ENCODE assay signal across 17 mouse cellular contexts in the genomic region with DNA sequence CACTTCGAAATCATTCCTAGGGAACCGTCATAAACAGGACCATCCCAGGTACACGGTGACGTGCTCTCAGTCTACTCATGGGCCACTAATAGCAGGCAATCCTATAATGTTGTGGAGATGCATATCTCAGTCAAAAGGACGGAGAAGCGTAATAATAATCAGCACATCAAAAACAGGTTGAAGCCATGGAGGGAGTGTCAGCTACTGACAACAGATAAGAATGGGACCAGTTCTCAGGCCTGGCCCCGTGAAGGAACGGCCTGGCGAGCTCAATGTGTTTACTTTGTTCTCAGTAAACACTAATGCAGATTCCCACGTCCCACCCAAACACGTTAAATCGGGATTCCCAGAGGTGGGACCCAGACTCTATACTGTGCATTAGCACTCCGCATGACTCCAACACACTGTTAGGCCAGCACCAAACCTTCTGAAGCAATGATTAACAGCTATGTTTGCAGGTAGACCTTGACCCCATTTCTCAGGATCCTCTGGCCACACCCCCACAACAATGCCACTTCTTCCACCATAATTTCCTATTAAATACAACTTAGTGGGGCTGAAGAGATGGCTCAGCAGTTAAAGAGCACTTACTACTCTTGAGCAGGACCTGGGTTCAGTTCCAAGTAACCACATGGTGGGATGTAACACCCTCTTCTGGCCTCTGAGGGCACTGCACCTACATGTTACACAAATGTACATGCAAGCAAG. TPM values are rescaled to one million over a fixed set of nuclear protein-coding genes. Genes with fewer than 3 reads are reported as not detected.
DNase-seq lines count a peak whose midpoint lies in the region; ATAC-seq and TF ChIP-seq lines count a peak whose summit lies in the region.
"Had no signal": no experiment of that assay in that cellular context is flagged by ENCODE, and none has a peak within 500 bp of the region (broad histone marks: within the 10 kb centered on the region; RNA-seq: fewer than 3 reads in every experiment).

No protein-coding gene starts in this region.

- 86% methylated on average over 13 of the region's 13 CpGs for WGBS in kidney, embryonic 16.5 days
- WGBS in neural tube, embryonic 13.5 days: 93% methylated on average over 13 of the region's 13 CpGs
- 67% methylated on average over 13 of the region's 13 CpGs for WGBS in liver, postnatal 0 days (ENCODE audit: insufficient replicate concordance)

- no peak for TF ChIP-seq EP300 in liver, postnatal 0 days (IDR thresholded peaks at IDR 0.05; ENCODE audit: low read depth)

- H3K9me3 ChIP-seq in kidney, embryonic 16.5 days (ENCODE audit: low read length): no peaks in the 10 kb centered on the region
- no peaks in the 10 kb centered on the region for H3K9me3 ChIP-seq in neural tube, embryonic 13.5 days
- H3K9me3 ChIP-seq in liver, postnatal 0 days (ENCODE audit: low read length): no peaks in the 10 kb centered on the region
- H3K9me3 ChIP-seq: embryonic facial prominence, embryonic 13.5 days had no signal

- TF ChIP-seq CTCF in liver, postnatal 0 days (IDR thresholded peaks at IDR 0.05; ENCODE audit: low read depth): no peak

- no peak for ATAC-seq in kidney, embryonic 16.5 days (ENCODE audit: low FRiP score, low TSS enrichment)
- 0 out of 2 replicates have a peak, but pooled peaks have one; percentile 32 for ATAC-seq in neural tube, embryonic 13.5 days (ENCODE audit: low read depth)
- ATAC-seq in liver, postnatal 0 days: peak; percentile 82

- intact Hi-C loops in heart, postnatal 36 days (cut with DNase I): no loop called here

- H3K27ac ChIP-seq in kidney, embryonic 16.5 days (ENCODE audit: low read length): no peak overlapping the region
- H3K27ac ChIP-seq in neural tube, embryonic 13.5 days (replicated peaks): no peak overlapping the region
- H3K27ac ChIP-seq in liver, postnatal 0 days (ENCODE audit: low read depth): no peak overlapping the region
- H3K27ac ChIP-seq: embryonic facial prominence, embryonic 13.5 days; heart, adult 2 months; hindbrain, embryonic 14.5 days; liver, embryonic 14.5 days had no signal

- DNase-seq in kidney, adult 9 months: peak; percentile 79
- no peak for DNase-seq in neural tube, embryonic 10.5 days (ENCODE audit: extremely low spot score, low spot score)
- no peak for DNase-seq in liver, postnatal 0 days
- DNase-seq in heart, postnatal 36 days: no peak
- no peak for DNase-seq in c-Kit-positive CD71-positive TER-119-positive erythroid progenitor cells, embryonic 14.5 days (ENCODE audit: low spot score)
- DNase-seq: adrenal gland, postnatal 36 days; cerebellum, adult 9-10 months; heart, adult 2 months; layer of hippocampus, postnatal 36 days; lung, postnatal 36 days had no signal

- H3K36me3 ChIP-seq in kidney, embryonic 16.5 days (ENCODE audit: insufficient read depth, low read length): no peaks in the 10 kb centered on the region
- no peaks in the 10 kb centered on the region for H3K36me3 ChIP-seq in neural tube, embryonic 13.5 days
- H3K36me3 ChIP-seq in liver, postnatal 0 days (replicated peaks; ENCODE audit: insufficient read depth, low read length): no peaks in the 10 kb centered on the region
- H3K36me3 ChIP-seq: embryonic facial prominence, embryonic 13.5 days; G1E had no signal

- H3K9ac ChIP-seq in kidney, embryonic 16.5 days (replicated peaks; ENCODE audit: low read length): no peak overlapping the region
- no peak overlapping the region for H3K9ac ChIP-seq in neural tube, embryonic 13.5 days
- no peak overlapping the region for H3K9ac ChIP-seq in liver, postnatal 0 days (replicated peaks)
- H3K9ac ChIP-seq: embryonic facial prominence, embryonic 13.5 days; hindbrain, embryonic 14.5 days; liver, embryonic 14.5 days had no signal

- no peak overlapping the region for H3K4me3 ChIP-seq in kidney, embryonic 16.5 days (ENCODE audit: low read length)
- no peak overlapping the region for H3K4me3 ChIP-seq in neural tube, embryonic 13.5 days
- H3K4me3 ChIP-seq in liver, postnatal 0 days (ENCODE audit: low read depth, low read length): no peak overlapping the region
- H3K4me3 ChIP-seq: embryonic facial prominence, embryonic 13.5 days; heart, adult 2 months had no signal

- no peak overlapping the region for H3K4me2 ChIP-seq in kidney, embryonic 16.5 days (replicated peaks; ENCODE audit: low read depth, low read length)
- no peak overlapping the region for H3K4me2 ChIP-seq in neural tube, embryonic 13.5 days
- H3K4me2 ChIP-seq in liver, postnatal 0 days (ENCODE audit: low read depth, low read length): 0 out of 2 replicates have a peak overlapping the region, but pooled peaks have one; percentile 27
- H3K4me2 ChIP-seq: embryonic facial prominence, embryonic 13.5 days; hindbrain, embryonic 14.5 days had no signal

- H3K27me3 ChIP-seq in kidney, embryonic 16.5 days (ENCODE audit: insufficient read depth, low read length): no peaks in the 10 kb centered on the region
- no peaks in the 10 kb centered on the region for H3K27me3 ChIP-seq in neural tube, embryonic 13.5 days
- no peaks in the 10 kb centered on the region for H3K27me3 ChIP-seq in liver, postnatal 0 days (ENCODE audit: insufficient read depth, low read length)
- H3K27me3 ChIP-seq: embryonic facial prominence, embryonic 13.5 days had no signal

- peaks cover 9% of the 10 kb centered on the region; the same call in 1 of the 2 replicates for H3K4me1 ChIP-seq in kidney, embryonic 16.5 days (ENCODE audit: insufficient read depth, low read length)
- H3K4me1 ChIP-seq in neural tube, embryonic 13.5 days (replicated peaks): peaks cover 41% of the 10 kb centered on the region
- H3K4me1 ChIP-seq in liver, postnatal 0 days (ENCODE audit: insufficient read depth): no peaks in the 10 kb centered on the region

RNA-seq across cellular contexts. Expression of a gene that starts 42.5 kb away (rescaled TPM):
- 9.8 and 11.1 TPM in 2 replicates for polyA plus RNA-seq in kidney, embryonic 16.5 days (2015; fragmentation: Nextera tagmentation; extraction: Ambion mirVana)
- 42.0 and 46.0 TPM in 2 replicates for polyA plus RNA-seq in neural tube, embryonic 13.5 days (2015; fragmentation: Nextera tagmentation; extraction: Ambion mirVana)
- 5.2 TPM in 2 replicates for polyA plus RNA-seq in liver, postnatal 0 days (2015; fragmentation: Nextera tagmentation; extraction: Ambion mirVana)
- 10 to 100 TPM; 15.6 to 15.8 TPM for total RNA-seq in heart, postnatal 36 days (2021)
- total RNA-seq: G1E; neutrophil, adult 5-6 weeks had no signal
- polyA plus RNA-seq: G1E had no signal
